Mouse (Mus musculus) embryonic fibroblast, embryonic 13.5 days (primary cell): ENCODE measurements around the gene Gm16253.

Experiments
- CTCF ChIP-seq: IDR thresholded peaks from 2 replicates; pipeline ENCODE4 v1.5.1; 2011; ENCODE audit warnings: mild to moderate bottlenecking, control low read depth, low read length, moderate library complexity, borderline replicate concordance; ENCODE audit not compliant: insufficient read depth
- POLR2A ChIP-seq: IDR thresholded peaks from 2 replicates; pipeline ENCODE4 v1.6.1; 2011; ENCODE audit warnings: low read depth, mild to moderate bottlenecking, control low read depth, low read length, moderate library complexity

DNA sequence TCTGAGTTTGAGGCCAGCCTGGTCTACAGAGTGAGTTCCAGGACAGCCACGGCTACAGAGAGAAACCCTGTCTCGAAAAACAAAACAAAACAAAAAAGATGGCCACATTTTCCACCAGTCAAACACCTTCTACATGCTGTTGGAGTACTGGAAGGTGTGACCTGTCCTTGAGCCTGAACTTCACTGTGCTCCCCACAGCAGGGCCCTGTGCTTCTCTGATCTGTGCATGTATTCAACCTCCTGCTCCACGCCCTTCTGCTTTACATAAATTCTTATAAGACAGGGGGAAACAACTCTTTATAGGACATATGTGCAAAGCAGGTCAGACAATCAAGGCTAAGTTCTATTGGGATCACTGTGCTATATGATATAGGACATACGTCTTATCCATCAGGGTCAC lies 46.4 kb downstream of the Gm16253 start:
- TF ChIP-seq POLR2A (no peak), CTCF (no peak)
